Mouse (Mus musculus): Measurements from ENCODE around the gene Raet1d. TPM values are rescaled to one million over a fixed set of nuclear protein-coding genes. Genes with fewer than 3 reads are reported as not detected.

Gene Raet1d
- not detected for polyA plus RNA-seq (2017; shearing (Covaris generic))

DNA sequence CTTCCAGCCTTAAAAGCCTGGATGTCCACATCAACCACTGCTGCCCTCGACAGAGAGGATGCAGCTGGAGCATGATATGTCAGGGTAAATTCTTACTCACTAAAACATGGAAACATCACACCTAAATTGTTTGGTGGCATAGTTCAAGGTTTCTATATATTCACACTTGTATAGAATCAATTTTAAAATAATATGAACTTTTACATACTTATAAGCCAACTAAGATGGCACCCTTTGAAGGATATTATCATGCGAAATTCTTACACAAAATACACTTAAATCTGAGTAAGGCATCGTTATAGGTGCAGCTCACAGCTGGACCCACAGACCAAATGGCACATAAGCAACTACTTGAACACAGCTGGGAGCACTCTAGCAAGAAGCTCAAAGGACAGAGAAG, at the start of gene Raet1d:
Gene Raet1d (plus strand): TSS at position 301 of the 400 bp plus-strand sequence.

Other genes starting within 250 kb of the Raet1d start
- gene E030030I06Rik, start 211.3 kb upstream of the Raet1d start, polyA plus RNA-seq (2017; shearing (Covaris generic)), result 20.6 TPM
- gene Raet1e, start 202.0 kb upstream of the Raet1d start, polyA plus RNA-seq (2017; shearing (Covaris generic)), result not detected
- gene H60b, start 202.0 kb upstream of the Raet1d start, polyA plus RNA-seq (2017; shearing (Covaris generic)), result 19.0 TPM